Mouse (Mus musculus): ENCODE results near the gene Samd13.

The Samd13 gene

DNA sequence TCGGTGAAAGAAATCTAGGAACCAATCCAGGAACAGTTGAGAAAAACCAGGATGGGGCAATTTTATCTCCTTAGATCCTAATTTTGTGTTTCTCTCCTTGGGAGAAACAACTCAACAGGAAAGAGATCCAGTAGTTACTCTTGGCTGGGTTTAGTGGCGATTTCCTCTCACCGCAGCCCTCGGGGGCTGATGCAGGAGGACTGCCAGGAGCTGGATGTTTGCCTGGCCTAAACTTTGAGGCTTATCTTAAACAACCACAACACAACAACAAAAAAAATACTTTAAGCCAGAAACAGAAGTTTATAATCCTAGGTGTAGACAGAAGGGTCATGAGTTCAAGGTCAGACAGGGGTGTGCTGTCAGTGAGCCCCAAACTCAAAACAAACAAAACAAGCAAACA is 73.6 kb downstream of the Samd13 start:
- DNase-seq: no peak

DNA sequence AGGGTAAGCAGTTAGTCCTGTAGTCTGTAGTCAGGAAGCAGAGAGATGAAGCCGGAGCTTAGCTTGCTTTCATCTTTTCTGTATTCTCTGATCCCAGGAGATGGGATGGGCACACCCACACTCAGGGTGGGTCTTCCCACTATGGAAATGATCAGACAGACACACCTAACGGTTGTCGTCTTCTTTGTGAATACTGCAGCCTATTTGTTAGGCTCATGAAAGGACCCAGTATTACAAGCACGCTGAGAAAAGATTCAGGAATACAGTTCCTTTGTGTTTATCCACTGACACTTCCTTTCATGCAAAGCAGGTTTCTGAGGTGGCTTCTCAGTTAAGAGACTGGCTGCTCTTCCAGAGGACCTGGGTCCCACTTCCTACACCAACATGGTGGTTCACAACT is 74.1 kb downstream of the Samd13 start:
- DNase-seq: no peak

DNA sequence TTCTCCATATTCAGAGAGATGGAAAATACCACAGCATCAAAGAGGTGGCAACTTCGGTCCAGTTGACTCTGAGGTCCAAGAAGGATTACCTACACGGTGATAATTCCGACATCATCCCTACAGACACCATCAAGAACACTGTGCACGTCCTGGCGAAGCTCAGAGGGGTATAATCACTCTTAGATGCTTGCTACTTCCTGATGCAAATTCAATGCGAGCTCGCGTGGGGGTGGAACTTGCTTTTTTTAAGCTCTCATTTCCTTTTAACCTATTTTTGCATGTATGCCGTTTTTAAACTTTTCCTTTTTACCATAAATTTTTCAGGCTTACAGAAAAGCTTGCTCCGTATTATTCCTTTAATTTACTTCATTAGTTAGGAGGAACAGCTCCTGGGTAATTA is 75.1 kb downstream of the Samd13 start:
- DNase-seq: no peak

DNA sequence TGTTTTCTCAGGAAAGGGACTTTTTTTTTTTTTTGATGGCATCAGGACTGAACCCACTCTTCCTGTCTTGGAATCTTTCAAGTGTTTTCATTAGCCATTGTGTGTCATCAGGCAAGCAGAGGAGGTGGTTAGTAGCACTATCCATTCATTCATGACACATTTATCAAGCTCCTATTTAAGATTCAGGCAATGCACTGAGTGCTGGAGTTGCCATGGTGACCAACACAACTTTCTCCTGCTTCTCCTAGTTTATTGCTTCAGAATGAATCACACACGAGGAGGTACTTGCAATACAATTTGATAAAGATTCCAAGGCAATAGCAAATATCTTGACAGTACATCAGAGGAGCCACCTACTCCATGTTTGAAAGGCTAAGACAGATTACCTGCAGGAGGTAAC is 78.0 kb downstream of the Samd13 start:
- no peak for DNase-seq

DNA sequence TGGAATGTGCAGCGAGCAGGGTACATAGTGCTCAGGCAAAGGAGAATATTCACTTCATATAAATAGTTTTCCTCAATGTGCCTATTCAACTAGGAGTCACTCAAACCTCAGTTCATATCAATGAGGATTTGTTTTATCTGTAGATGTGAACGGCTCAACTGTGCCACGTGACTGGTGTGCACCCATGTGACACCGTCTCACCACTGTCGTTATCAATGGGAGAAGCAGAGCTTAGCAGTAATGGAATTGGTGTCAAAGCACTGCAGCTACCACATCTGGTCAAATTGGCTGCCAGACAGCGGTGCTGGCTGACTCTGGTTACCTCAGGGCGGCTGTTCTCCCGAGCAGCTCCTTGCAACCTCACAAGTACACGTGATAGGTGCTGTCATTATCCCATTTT is 80.7 kb downstream of the Samd13 start:
- DNase-seq: no peak

DNA sequence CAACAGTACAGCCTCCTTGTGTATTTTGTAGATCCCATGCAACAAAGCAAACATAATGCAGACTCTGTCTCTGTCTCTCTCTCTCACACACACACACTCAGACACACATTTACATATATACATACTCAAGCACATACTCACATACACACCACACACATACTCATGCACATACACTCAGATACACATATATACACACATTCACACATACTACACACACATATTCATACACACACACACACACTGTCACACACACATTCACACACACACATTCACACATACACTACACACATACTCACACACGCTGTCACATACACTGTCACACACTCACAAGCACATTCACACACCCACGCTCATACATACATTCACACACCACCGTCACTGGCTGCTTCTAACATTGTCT is 82.9 kb downstream of the Samd13 start:
- DNase-seq: no peak

DNA sequence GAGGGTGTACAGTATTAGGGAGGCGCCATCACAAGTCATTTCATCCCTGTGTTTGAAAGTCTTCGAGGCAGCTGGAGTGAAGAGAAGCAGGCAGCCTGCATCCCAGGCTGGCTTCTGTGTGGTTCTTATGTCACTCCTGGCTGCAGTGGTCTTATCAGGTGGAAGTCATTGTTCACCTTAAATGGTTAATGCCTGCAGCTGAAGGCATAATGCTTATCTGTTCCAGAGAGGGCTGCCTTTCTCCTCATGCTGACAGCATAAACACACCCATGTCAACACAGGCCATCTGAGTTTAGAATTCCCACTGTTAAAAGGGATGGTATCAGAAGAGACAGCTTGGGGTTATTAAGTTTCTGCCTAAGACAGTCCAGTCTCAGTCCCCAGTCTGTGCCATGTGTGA is 84.2 kb downstream of the Samd13 start:
- no peak for DNase-seq

DNA sequence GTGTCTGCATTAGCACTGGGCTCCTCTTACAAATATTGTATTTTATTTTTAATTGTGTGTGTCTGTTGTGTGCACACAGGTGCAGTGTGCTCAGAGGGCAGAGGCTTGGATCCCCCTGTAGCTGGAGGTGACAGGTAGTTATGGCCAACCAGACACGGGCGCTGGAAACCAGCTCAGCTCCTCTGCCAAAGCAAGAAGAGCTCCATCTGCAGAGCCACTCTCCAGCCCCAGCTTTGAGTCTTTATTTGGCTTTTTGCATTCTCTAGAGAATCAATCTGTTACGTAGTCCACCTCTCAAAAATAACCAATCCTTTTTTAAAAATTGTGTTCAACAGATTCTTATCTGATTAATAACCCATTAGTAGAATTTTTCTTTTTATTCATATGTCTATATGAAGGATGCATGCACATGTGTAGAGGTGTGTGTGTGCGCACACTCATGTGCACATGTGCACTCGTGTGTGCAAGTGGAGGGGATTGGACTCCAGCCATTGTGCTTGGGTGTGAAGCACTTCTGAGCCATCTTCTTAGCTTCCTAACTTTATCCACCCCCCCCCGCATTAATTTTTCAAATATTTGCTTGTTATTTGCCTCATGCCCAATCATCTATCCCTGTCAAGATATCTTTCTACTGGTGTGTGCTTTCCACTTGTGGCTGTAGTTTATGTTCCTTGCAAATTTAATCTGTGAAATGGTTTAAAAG is 86.0 kb downstream of the Samd13 start:
- no peak for DNase-seq

DNA sequence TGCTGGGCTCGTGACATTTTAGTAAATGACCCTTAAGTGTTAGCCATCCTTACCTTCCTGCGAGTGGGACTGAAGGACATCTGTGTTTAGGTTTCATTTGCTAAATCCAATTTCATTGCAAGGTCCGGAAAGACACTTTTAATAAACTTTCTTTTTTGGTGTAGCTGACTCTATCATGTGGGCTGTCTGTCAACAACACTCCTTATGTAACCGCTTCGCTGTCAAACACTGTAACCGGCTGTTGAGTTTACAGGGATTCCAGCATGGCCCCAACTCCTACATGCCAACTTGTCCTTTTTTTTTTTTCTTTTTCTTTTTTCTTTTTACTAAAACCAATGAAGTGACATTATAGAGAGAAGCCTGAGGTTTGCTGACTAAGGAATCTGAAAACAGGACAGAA is 87.0 kb downstream of the Samd13 start:
- no peak for DNase-seq

DNA sequence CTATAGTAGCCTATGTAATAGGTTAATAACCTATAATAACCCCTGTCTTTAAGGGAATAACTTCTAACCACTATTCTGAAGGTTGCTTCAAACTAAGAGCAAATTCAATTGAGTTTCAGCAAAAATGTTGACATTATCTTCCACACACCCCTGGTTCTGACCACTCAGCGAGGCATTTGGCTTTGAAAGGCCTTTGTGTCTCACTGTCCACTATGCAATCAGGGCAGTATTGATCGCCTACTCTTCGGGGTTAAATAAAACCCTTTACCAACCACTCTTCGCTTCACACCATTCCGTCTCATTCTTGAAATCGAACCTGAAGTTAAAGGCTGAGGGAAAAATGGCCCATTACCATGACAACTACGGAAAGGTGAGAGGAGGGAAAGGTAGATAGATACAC is 88.5 kb downstream of the Samd13 start:
- no peak for DNase-seq

DNA sequence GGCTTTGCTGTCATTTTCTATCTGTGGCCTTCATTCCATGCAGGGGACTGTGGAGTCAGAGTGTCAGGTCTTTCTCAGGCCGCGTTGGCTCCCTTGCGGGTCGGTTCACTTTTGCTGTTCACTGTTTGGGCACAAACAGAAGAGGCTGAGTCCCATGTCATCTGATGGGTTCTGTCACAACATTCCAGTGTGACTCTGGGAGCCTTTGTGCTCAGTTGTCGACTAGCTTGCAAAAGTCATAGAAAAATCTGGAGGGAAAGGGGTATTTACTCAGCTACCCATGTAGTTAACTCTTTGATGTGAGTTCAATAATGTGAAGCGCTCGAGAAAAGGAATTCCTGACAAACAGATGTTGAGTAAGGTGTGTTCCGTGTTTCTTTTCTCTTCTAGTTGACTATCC is 89.0 kb downstream of the Samd13 start:
- no peak for DNase-seq

DNA sequence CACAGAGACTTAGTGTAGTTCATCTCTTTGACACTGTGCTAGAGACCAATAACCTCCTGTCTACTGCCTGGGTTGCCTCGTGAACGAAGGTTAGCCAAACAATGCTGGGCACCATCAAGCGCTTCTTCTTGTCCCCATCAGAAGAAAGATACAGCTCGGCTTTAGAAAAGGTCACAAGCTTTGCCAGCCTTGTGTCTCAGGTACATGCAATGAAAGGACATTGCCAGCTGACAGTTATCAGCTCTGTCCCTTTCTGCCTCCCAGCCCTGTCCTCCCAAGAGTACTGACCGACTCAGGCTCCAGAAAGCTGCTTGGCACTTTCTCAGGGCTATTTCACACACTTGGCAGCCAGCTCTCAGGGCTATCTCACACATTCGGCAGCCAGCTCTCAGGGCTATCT is 90.0 kb downstream of the Samd13 start:
- no peak for DNase-seq
